Mouse (Mus musculus) stomach, postnatal 0 days (tissue): ENCODE measurements around the gene Rreb1.

Experiments used
- CTCF ChIP-seq: IDR thresholded peaks from 2 replicates; pipeline ENCODE4 v1.5.1; 2016; ENCODE audit warnings: antibody characterized with exemption, low read depth, mild to moderate bottlenecking, moderate library complexity
- EP300 ChIP-seq: optimal IDR thresholded peaks from 2 replicates; pipeline ENCODE3; 2016; ENCODE audit warnings: antibody characterized with exemption

GRCm38 (mm10) chr13:37783676-37784075 lies 5.5 kb downstream of the Rreb1 start:
- TF ChIP-seq CTCF = no peak
- no peak for TF ChIP-seq EP300
